Mouse (Mus musculus) CD4-positive, CD25-positive, alpha-beta regulatory T cell, adult 2 months (primary cell): ENCODE measurements at regions not wholly inside any gene's neighbourhood (a gene's known extent, or its start where the extent isn't known, plus 50 kb on each side); places are given as distances from the start of the nearest gene placed in this dataset.

ENCODE experiments used
- DNase-seq: peaks from one replicate; pipeline ENCODE4 v3.0.0-alpha.2; 2012; ENCODE audit warnings: low read depth, low spot score

DNA sequence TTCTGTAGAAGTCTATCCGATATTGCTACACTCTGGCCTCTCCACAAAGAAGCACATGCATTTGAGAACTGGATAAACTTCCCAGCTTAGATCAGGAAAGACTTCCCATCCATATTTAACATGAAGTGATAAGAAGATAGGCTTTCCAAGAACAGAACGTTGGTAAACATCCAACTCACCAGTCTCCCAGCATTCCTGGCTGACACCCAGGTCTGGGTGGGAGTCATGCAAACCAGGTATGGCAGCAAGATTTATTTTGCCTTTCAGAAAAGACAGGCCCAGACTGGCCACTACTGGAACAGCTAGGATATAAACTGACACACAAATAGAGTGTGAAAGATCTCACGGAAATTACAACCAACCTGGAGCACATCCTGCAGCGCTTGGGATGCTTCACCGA, 459.6 kb downstream of the Psat1 start:
- DNase-seq: no peak

- no peak for DNase-seq
Observed at GRCm38 (mm10) chr19:15481605-15482004, 465.5 kb downstream of the Psat1 start.

GRCm38 (mm10) chr19:15469541-15469940, 477.6 kb downstream of the Psat1 start:
- no peak for DNase-seq

GRCm38 (mm10) chr19:15466713-15467112, 480.4 kb downstream of the Psat1 start:
- DNase-seq: no peak

GRCm38 (mm10) chr19:15465063-15465760, 481.9 kb downstream of the Psat1 start:
- DNase-seq: no peak

DNA sequence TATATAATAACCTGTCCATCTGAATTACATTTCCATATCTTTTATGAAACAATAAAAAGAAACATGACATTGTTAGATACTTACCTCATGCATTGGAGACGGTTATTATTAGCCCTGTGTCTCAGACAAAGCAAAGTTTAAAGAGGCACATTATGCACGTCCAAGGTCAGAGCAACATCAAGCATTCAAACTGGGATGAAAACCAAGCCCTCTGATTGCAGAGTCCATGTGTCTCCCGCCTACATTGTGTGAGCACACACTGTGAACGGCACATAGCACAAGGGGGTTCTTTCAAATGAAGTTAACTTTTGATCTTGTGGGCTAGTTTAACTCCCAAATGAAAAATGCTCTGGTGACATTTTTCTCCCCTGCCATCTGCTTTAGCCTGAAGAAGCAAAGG, 489.3 kb downstream of the Psat1 start:
- no peak for DNase-seq

- DNase-seq: no peak
Observed at GRCm38 (mm10) chr19:15456943-15457735, 490.0 kb downstream of the Psat1 start.

DNA sequence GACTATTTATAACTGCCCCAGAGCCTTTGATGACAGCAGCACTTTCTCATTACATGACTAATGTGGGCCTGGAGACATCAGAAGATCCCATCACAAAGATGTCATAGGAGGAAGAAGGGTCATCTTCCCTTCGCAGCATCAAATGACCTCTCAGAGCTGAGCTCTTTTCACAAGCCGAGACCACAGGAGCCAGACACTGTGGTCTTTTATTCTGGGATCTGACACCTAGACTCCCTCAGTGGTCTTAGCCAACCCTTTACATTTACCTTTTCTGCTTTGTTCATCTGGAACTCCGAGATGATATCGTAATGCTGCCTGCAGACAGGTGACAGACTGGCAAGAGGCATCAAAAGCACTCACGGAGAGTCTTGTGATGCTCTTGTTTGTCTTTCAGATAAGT, 498.1 kb downstream of the Psat1 start:
- DNase-seq: no peak

DNA sequence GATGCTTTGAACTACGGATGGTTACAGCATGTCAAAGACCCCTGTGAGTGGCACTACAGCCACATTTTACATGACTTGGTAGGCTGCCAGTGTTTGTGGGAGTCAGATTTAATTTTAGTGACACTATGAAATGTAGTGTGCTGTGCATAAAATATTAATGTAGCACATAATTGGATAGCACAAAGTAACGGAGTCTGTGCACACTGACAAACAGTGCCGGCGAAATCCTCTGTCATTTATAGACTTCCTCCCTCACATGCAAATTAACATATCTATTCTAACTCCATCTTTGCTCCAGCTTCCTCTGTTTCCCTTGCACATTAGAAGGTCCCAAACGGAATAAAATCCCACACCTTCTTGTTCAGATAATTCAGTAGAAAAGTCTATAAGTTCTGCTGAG, 515.3 kb downstream of the Psat1 start:
- DNase-seq: no peak

- DNase-seq: no peak
Observed at GRCm38 (mm10) chr19:15421311-15421710, 525.8 kb downstream of the Psat1 start.

- DNase-seq: no peak
Observed at GRCm38 (mm10) chr19:15398624-15399023, 548.5 kb downstream of the Psat1 start.

DNA sequence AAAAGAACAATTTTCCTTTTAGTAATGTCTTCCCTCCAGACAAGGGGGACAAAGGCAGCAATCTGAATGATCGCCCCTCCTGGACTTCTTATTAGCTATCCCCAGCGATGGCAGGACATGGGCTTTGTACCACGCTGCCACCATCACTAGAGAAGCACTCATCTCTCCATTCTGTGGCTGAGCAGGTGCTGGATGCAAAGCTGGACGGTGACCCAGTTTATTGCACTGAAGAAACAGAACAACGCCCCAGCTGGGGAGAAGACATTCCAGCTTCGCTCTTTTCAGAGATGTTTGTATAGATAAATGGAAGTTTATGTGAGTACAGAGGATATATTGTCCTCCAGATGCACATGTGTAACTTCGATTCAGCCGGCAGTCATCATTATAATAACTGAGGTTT, 575.5 kb downstream of the Psat1 start:
- DNase-seq: no peak

GRCm38 (mm10) chr19:15366951-15367350, 580.2 kb downstream of the Psat1 start:
- no peak for DNase-seq

DNA sequence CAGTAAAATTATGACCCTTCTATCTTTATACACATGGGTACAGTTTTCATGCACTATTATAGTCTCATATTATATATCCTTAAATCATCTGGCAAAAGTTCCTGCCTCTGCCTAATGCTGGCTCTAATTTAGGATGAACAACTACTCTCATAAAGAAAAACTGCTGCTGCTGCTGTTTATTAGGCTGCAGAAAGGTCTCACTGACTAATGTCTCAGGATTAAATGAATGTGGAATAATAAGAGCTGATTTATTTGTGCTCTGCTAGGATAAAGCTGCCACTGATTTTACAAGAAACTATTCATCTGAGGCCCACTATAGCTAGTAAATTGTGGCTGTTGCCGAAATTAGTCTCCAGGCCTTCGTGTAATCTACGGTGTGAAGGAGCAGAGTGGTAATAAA, 590.0 kb downstream of the Psat1 start:
- no peak for DNase-seq

- DNase-seq: no peak
Observed at GRCm38 (mm10) chr19:15348356-15348755, 598.8 kb downstream of the Psat1 start.

GRCm38 (mm10) chr19:15342229-15342628, 604.9 kb downstream of the Psat1 start:
- no peak for DNase-seq

GRCm38 (mm10) chr19:15340305-15340983, 606.7 kb downstream of the Psat1 start:
- no peak for DNase-seq

DNA sequence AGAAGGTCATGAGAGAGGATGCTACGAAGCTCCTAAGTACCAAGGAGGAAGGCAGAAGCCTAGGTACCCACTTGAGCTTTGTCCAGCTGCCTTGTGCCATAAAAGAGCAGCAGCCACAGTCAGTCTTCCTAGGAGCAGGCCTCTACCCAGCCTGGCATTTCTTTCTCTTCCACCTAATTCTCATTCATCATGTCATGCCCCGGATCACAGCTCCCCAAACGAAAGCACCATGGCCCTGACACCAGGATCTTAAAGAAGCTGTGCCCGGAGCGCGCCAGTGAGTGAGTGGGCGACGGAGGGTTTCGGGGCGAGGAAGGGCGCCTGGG, 607.2 kb downstream of the Psat1 start:
- DNase-seq: no peak

DNA sequence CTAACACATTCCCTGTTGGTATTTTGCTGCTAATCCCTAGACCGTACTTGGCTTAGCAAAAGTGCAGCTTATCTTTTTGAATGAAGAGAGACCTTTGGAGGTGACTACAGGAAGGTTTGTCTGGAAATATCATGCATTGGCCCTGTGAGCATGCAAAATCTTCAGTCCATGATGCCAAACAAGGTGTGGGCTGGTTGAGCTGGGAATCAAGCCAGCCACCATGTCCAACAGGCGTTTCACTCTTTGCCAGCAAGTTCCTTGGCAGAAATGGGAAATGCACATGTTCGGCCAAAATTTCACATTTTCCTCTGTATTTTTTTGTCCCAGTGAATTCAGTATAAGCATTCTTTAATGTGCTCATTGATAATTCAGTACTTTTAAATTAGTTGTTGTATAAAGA, 617.0 kb downstream of the Psat1 start:
- DNase-seq: no peak

GRCm38 (mm10) chr19:15299474-15299873, 647.7 kb downstream of the Psat1 start:
- no peak for DNase-seq

DNA sequence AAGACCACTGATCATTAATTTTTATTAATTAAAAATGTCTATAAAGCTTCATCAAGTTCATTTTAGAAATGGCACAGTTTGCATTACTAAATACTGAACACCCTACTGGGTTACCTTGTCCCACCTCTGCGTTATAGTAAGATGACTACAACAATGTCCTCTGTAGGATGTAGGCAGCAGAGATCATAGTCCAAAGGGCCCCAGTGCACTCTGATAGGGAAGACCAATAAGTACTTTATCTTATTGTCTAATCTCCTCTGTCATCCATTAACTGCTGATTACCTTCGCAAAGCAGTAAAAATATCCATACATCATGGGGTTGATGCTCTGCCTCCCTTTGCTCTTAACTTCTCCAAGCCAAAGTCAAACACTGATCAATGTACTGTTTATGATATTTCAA, 662.1 kb downstream of the Psat1 start:
- no peak for DNase-seq

GRCm38 (mm10) chr19:15242781-15243180, 644.9 kb upstream of the Tle4 start:
- no peak for DNase-seq
